Comparison of ENCODE assay signal across 8 mouse cellular contexts in genomic region chr11:97021873-97022484, GRCm38 (mm10). TPM values are rescaled to one million over a fixed set of nuclear protein-coding genes. Genes with fewer than 3 reads are reported as not detected.
DNase-seq lines count a peak whose midpoint lies in the region; ATAC-seq and TF ChIP-seq lines count a peak whose summit lies in the region.

No protein-coding gene starts in this region.

- H3K4me3 ChIP-seq in ES-E14 (ENCODE audit: insufficient read depth in 1 of 2, low read depth in 1 of 2, low read length in 2 of 2, poor library complexity in 1 of 2, severe bottlenecking in 1 of 2), result peak overlapping the region; percentile 75 to 82
- peak overlapping the region; percentile 42 for H3K4me3 ChIP-seq in forebrain, embryonic 14.5 days (ENCODE audit: low read depth, low read length)
- peak overlapping the region; percentile 52 for H3K4me3 ChIP-seq in lung, embryonic 15.5 days
- H3K4me3 ChIP-seq in thymus, adult 2 months (ENCODE audit: control insufficient read depth, insufficient read depth, low read length), result peak overlapping the region; percentile 56

- peak; percentile 62 for ATAC-seq in forebrain, embryonic 14.5 days
- peak; percentile 35 for ATAC-seq in lung, embryonic 15.5 days (ENCODE audit: borderline replicate concordance, extremely low read depth, low FRiP score, low TSS enrichment)
- ATAC-seq in neutrophil, adult 5-6 weeks (ENCODE audit: extremely low read depth, insufficient number of reproducible peaks, low FRiP score, poor library complexity, severe bottlenecking), result peak; percentile 65

- intact Hi-C loops in heart, postnatal 25 days (cut with DNase I), result loop anchor here (2.0 to 5.0 kb wide), 2 partner anchors 105 to 155 kb away; partner anchors contain the start of gene Cdk5rap3

- peaks cover 5 to 12% of the 10 kb centered on the region in 2 experiments; a peak in 3 of 4 replicates for H3K4me1 ChIP-seq in ES-E14 (ENCODE audit: control insufficient read depth in 2 of 2, insufficient read depth in 2 of 2, low read length in 2 of 2, poor library complexity in 1 of 2)
- H3K4me1 ChIP-seq in forebrain, embryonic 14.5 days (ENCODE audit: control insufficient read depth, insufficient read depth, low read length), result peaks cover 3% of the 10 kb centered on the region
- peaks cover 44% of the 10 kb centered on the region for H3K4me1 ChIP-seq in lung, embryonic 15.5 days
- peaks cover 43% of the 10 kb centered on the region for H3K4me1 ChIP-seq in thymus, adult 2 months (replicated peaks; ENCODE audit: control insufficient read depth, insufficient read depth, low read length)

- peak; percentile 79 for DNase-seq in ES-E14 (ENCODE audit: low read depth, low spot score)
- peak; percentile 80 for DNase-seq in cerebellum, adult 11-12 months
- DNase-seq in forebrain, embryonic 14.5 days (ENCODE audit: low spot score), result peak; percentile 69
- DNase-seq in heart, postnatal 25 days (ENCODE audit: low spot score), result peak; percentile 45
- peak; percentile 30 to 55 for DNase-seq in layer of hippocampus, adult 18-20 months (ENCODE audit: low spot score in 2 of 2)
- DNase-seq in thymus, adult 2 months, result peak; percentile 90

- WGBS in forebrain, embryonic 14.5 days, result under 1% methylated on average over 50 of the region's 50 CpGs
- 2% methylated on average over 50 of the region's 50 CpGs for WGBS in lung, embryonic 15.5 days
- 1% methylated on average over 50 of the region's 50 CpGs for WGBS in thymus, adult 2 months

- no peaks in the 10 kb centered on the region for H3K9me3 ChIP-seq in ES-E14 (ENCODE audit: control insufficient read depth, insufficient read depth, low read depth, low read length)
- no peaks in the 10 kb centered on the region for H3K9me3 ChIP-seq in forebrain, embryonic 14.5 days (replicated peaks; ENCODE audit: control insufficient read depth, low read length)
- H3K9me3 ChIP-seq in lung, embryonic 15.5 days, result no peaks in the 10 kb centered on the region

- in situ Hi-C loops in ES-E14 (cut with MboI; ENCODE audit: low sequenced_read_pairs in 2 of 2, unreplicated experiment in 2 of 2), result no loop called here

- H3K27ac ChIP-seq in ES-E14 (ENCODE audit: insufficient read depth, low read depth, low read length, poor library complexity, severe bottlenecking), result no peak overlapping the region
- H3K27ac ChIP-seq in forebrain, embryonic 14.5 days (ENCODE audit: low read depth, low read length), result no peak overlapping the region
- H3K27ac ChIP-seq in lung, embryonic 15.5 days, result no peak overlapping the region
- no peak overlapping the region for H3K27ac ChIP-seq in thymus, adult 2 months (ENCODE audit: control insufficient read depth, insufficient read depth, low read length)

- peak overlapping the region; percentile 79 for H3K9ac ChIP-seq in ES-E14 (ENCODE audit: insufficient read depth, low read depth, low read length, poor library complexity, severe bottlenecking)
- H3K9ac ChIP-seq in forebrain, embryonic 14.5 days (ENCODE audit: low read length), result peak overlapping the region; percentile 62
- H3K9ac ChIP-seq in lung, embryonic 15.5 days, result peak overlapping the region; percentile 50

- peaks cover 3% of the 10 kb centered on the region; the same call in 1 of the 2 replicates for H3K36me3 ChIP-seq in ES-E14 (ENCODE audit: control insufficient read depth, insufficient read depth, low read length, poor library complexity, severe bottlenecking)
- H3K36me3 ChIP-seq in forebrain, embryonic 14.5 days (ENCODE audit: control insufficient read depth, insufficient read depth, low read length), result no peaks in the 10 kb centered on the region
- H3K36me3 ChIP-seq in lung, embryonic 15.5 days, result no peaks in the 10 kb centered on the region
- H3K36me3 ChIP-seq in thymus, adult 2 months (ENCODE audit: control insufficient read depth, insufficient read depth, low read length), result no peaks in the 10 kb centered on the region

- peak overlapping the region; percentile 75 for H3K4me2 ChIP-seq in forebrain, embryonic 14.5 days (ENCODE audit: low read length)
- peak overlapping the region; percentile 95 for H3K4me2 ChIP-seq in lung, embryonic 15.5 days

- peaks cover 71% of the 10 kb centered on the region for H3K27me3 ChIP-seq in forebrain, embryonic 14.5 days (replicated peaks; ENCODE audit: control insufficient read depth, insufficient read depth, low read length)
- peaks cover 77% of the 10 kb centered on the region for H3K27me3 ChIP-seq in lung, embryonic 15.5 days
- H3K27me3 ChIP-seq in thymus, adult 2 months (ENCODE audit: control insufficient read depth, insufficient read depth, low read length), result peaks cover 25% of the 10 kb centered on the region

- 0 out of 2 replicates have a peak, but pooled peaks have one; percentile 25 for TF ChIP-seq POLR2A in thymus, adult 2 months (IDR thresholded peaks at IDR 0.05; ENCODE audit: control insufficient read depth, extremely low read depth, insufficient read depth, low read length, poor library complexity)

- TF ChIP-seq CTCF in thymus, adult 2 months (IDR thresholded peaks at IDR 0.05; ENCODE audit: borderline replicate concordance, control insufficient read depth, extremely low read depth, insufficient read depth, low read length, poor library complexity), result peak; percentile 73

TF ChIP-seq in ES-E14, 5 proteins besides CTCF, POLR2A, EP300 and RAD21:
- TF ChIP-seq HCFC1 (IDR thresholded peaks at IDR 0.05; ENCODE audit: borderline replicate concordance, insufficient read depth, low read length) (no peak), MAFK (IDR thresholded peaks at IDR 0.05; ENCODE audit: insufficient read depth, low read depth, low read length) (no peak), ZC3H11A (IDR thresholded peaks at IDR 0.05; ENCODE audit: borderline replicate concordance, low read depth, low read length) (peak; percentile 27; the same call in 1 of the 2 replicates)
TF ChIP-seq in ES-E14: peak in this region for 1.

RNA-seq across cellular contexts. Expression of gene Scrn2, which starts 7.8 kb away (rescaled TPM):
- total RNA-seq in ES-E14 (2012; rRNA removed), result 16.5 and 22.2 TPM in 2 replicates
- polyA plus RNA-seq in forebrain, embryonic 14.5 days (2014; fragmentation: Nextera tagmentation; extraction: Ambion mirVana), result 15.0 and 15.4 TPM in 2 replicates
- 10 to 100 TPM; 11.9 to 13.2 TPM for total RNA-seq in heart, postnatal 25 days (2021)
- total RNA-seq in layer of hippocampus, adult 18-20 months (2021), result 1 to 10 TPM; 4.0 to 4.9 TPM
- polyA plus RNA-seq in lung, embryonic 15.5 days (2015; fragmentation: Nextera tagmentation; extraction: Ambion mirVana), result 31.2 and 31.9 TPM in 2 replicates
- total RNA-seq in neutrophil, adult 5-6 weeks (2017), result 3.6 and 10.8 TPM in 2 replicates
- 18.6 and 20.5 TPM in 2 replicates for polyA plus RNA-seq in thymus, adult 2 months (2012; rRNA removed)

RNA-seq across cellular contexts. Expression of gene Sp6, which starts 8.8 kb away (rescaled TPM):
- 3.2 and 5.0 TPM in 2 replicates for total RNA-seq in ES-E14 (2012; rRNA removed)
- polyA plus RNA-seq in forebrain, embryonic 14.5 days (2014; fragmentation: Nextera tagmentation; extraction: Ambion mirVana), result 0.17 TPM in 1 of 2 replicates, not detected in the other
- total RNA-seq in heart, postnatal 25 days (2021), result under 1 TPM; 0.11 to 0.29 TPM
- total RNA-seq in layer of hippocampus, adult 18-20 months (2021), result 1 to 10 TPM in 1 of 2 experiments, under 1 TPM in 1; 0.79 to 1.1 TPM
- 0.72 and 0.98 TPM in 2 replicates for polyA plus RNA-seq in lung, embryonic 15.5 days (2015; fragmentation: Nextera tagmentation; extraction: Ambion mirVana)
- 0.25 TPM in 1 of 2 replicates, not detected in the other for total RNA-seq in neutrophil, adult 5-6 weeks (2017)
- 5.6 TPM in 2 replicates for polyA plus RNA-seq in thymus, adult 2 months (2012; rRNA removed)

RNA-seq across cellular contexts. Expression of gene Lrrc46, which starts 19.2 kb away (rescaled TPM):
- total RNA-seq in ES-E14 (2012; rRNA removed), result 0.42 and 0.54 TPM in 2 replicates
- 4.3 and 4.5 TPM in 2 replicates for polyA plus RNA-seq in forebrain, embryonic 14.5 days (2014; fragmentation: Nextera tagmentation; extraction: Ambion mirVana)
- total RNA-seq in heart, postnatal 25 days (2021), result under 1 TPM in 1 of 2 experiments, not detected in 1; 0.50 TPM
- under 1 TPM; 0.74 to 0.94 TPM for total RNA-seq in layer of hippocampus, adult 18-20 months (2021)
- 3.7 and 5.9 TPM in 2 replicates for polyA plus RNA-seq in lung, embryonic 15.5 days (2015; fragmentation: Nextera tagmentation; extraction: Ambion mirVana)
- 0.47 TPM in 1 of 2 replicates, not detected in the other for total RNA-seq in neutrophil, adult 5-6 weeks (2017)
- polyA plus RNA-seq in thymus, adult 2 months (2012; rRNA removed), result 0.46 and 0.58 TPM in 2 replicates

RNA-seq across cellular contexts. Expression of gene Mrpl10, which starts 19.4 kb away (rescaled TPM):
- 55.3 and 70.3 TPM in 2 replicates for total RNA-seq in ES-E14 (2012; rRNA removed)
- polyA plus RNA-seq in forebrain, embryonic 14.5 days (2014; fragmentation: Nextera tagmentation; extraction: Ambion mirVana), result 56.2 and 57.6 TPM in 2 replicates
- 10 to 100 TPM; 81.0 to 85.2 TPM for total RNA-seq in heart, postnatal 25 days (2021)
- 10 to 100 TPM; 76.0 to 80.4 TPM for total RNA-seq in layer of hippocampus, adult 18-20 months (2021)
- 79.4 and 85.2 TPM in 2 replicates for polyA plus RNA-seq in lung, embryonic 15.5 days (2015; fragmentation: Nextera tagmentation; extraction: Ambion mirVana)
- total RNA-seq in neutrophil, adult 5-6 weeks (2017), result 15.9 and 23.8 TPM in 2 replicates
- 90.1 and 95.4 TPM in 2 replicates for polyA plus RNA-seq in thymus, adult 2 months (2012; rRNA removed)

RNA-seq across cellular contexts. Expression of gene Osbpl7, which starts 28.4 kb away (rescaled TPM):
- 6.6 and 7.2 TPM in 2 replicates for total RNA-seq in ES-E14 (2012; rRNA removed)
- 6.1 and 6.7 TPM in 2 replicates for polyA plus RNA-seq in forebrain, embryonic 14.5 days (2014; fragmentation: Nextera tagmentation; extraction: Ambion mirVana)
- 1 to 10 TPM; 5.1 to 5.5 TPM for total RNA-seq in heart, postnatal 25 days (2021)
- 10 to 100 TPM; 16.3 to 17.7 TPM for total RNA-seq in layer of hippocampus, adult 18-20 months (2021)
- polyA plus RNA-seq in lung, embryonic 15.5 days (2015; fragmentation: Nextera tagmentation; extraction: Ambion mirVana), result 10.3 and 11.7 TPM in 2 replicates
- total RNA-seq in neutrophil, adult 5-6 weeks (2017), result 20.9 and 22.7 TPM in 2 replicates
- polyA plus RNA-seq in thymus, adult 2 months (2012; rRNA removed), result 36.7 and 37.7 TPM in 2 replicates
